Mouse (Mus musculus): ENCODE data around the gene Lrrc14b. TPM values are rescaled to one million over a fixed set of nuclear protein-coding genes. Genes with fewer than 3 reads are reported as not detected.
A peak's percentile ranks its signal among the peaks of the same experiment; 100 is the strongest.

Lrrc14b gene
- polyA plus RNA-seq, 1 experiment, result 0.06 TPM

- peak within 1 kb of the TSS; percentile 87 for H3K27ac ChIP-seq (ENCODE audit: control insufficient read depth, insufficient read depth, low read depth, low read length)
Observed at GRCm38 (mm10) chr13:74317170-74317849, 46.5 kb downstream of the Lrrc14b start, which contains the start of gene Pdcd6. Pdcd6 (minus strand) TSS chr13:74317580.

GRCm38 (mm10) chr13:74316789-74317169, 47.0 kb downstream of the Lrrc14b start:
- H3K4me3 ChIP-seq (ENCODE audit: control insufficient read depth, low read depth, low read length), result peak overlapping the region; percentile 94
- H3K27ac ChIP-seq (ENCODE audit: control insufficient read depth, insufficient read depth, low read depth, low read length), result peak overlapping the region; percentile 87
- no peaks in the 10 kb centered on the region for H3K4me1 ChIP-seq (ENCODE audit: control insufficient read depth, insufficient read depth, low read length)
- H3K36me3 ChIP-seq (ENCODE audit: control insufficient read depth, insufficient read depth, low read length), result no peaks in the 10 kb centered on the region
- TF ChIP-seq CTCF (IDR thresholded peaks at IDR 0.05; ENCODE audit: control insufficient read depth, insufficient read depth, insufficient replicate concordance, low read depth, low read length) (no peak), POLR2A (IDR thresholded peaks at IDR 0.05; ENCODE audit: control insufficient read depth, low read depth, low read length) (no peak)
- H3K27me3 ChIP-seq (ENCODE audit: control insufficient read depth, insufficient read depth, low read length), result no peaks in the 10 kb centered on the region

More at GRCm38 (mm10) chr13:74317170-74317849, 46.5 kb downstream of the Lrrc14b start, which contains the start of gene Pdcd6:
- Histone ChIP-seq H3K4me1 (ENCODE audit: control insufficient read depth, insufficient read depth, low read length) (no peaks in the 10 kb centered on the region), H3K36me3 (ENCODE audit: control insufficient read depth, insufficient read depth, low read length) (no peaks in the 10 kb centered on the region), H3K27me3 (ENCODE audit: control insufficient read depth, insufficient read depth, low read length) (no peaks in the 10 kb centered on the region), H3K4me3 (ENCODE audit: control insufficient read depth, low read depth, low read length) (peak within 1 kb of the TSS; percentile 94)
- no peak for TF ChIP-seq CTCF (IDR thresholded peaks at IDR 0.05; ENCODE audit: control insufficient read depth, insufficient read depth, insufficient replicate concordance, low read depth, low read length)
- peak; percentile 94; the same call in 1 of the 2 replicates for TF ChIP-seq POLR2A (IDR thresholded peaks at IDR 0.05; ENCODE audit: control insufficient read depth, low read depth, low read length)

- no peaks in the 10 kb centered on the region for H3K4me1 ChIP-seq (ENCODE audit: control insufficient read depth, insufficient read depth, low read length)
- H3K4me3 ChIP-seq (ENCODE audit: control insufficient read depth, low read depth, low read length), result peak overlapping the region; percentile 94
- TF ChIP-seq CTCF (IDR thresholded peaks at IDR 0.05; ENCODE audit: control insufficient read depth, insufficient read depth, insufficient replicate concordance, low read depth, low read length) (no peak), POLR2A (IDR thresholded peaks at IDR 0.05; ENCODE audit: control insufficient read depth, low read depth, low read length) (no peak)
- H3K27me3 ChIP-seq (ENCODE audit: control insufficient read depth, insufficient read depth, low read length), result no peaks in the 10 kb centered on the region
- no peaks in the 10 kb centered on the region; the same call in 1 of the 2 replicates for H3K36me3 ChIP-seq (ENCODE audit: control insufficient read depth, insufficient read depth, low read length)
- peak overlapping the region; percentile 87 for H3K27ac ChIP-seq (ENCODE audit: control insufficient read depth, insufficient read depth, low read depth, low read length)
Observed at GRCm38 (mm10) chr13:74316386-74316785, 47.4 kb downstream of the Lrrc14b start.

GRCm38 (mm10) chr13:74314616-74315015, 49.2 kb downstream of the Lrrc14b start:
- TF ChIP-seq POLR2A (IDR thresholded peaks at IDR 0.05; ENCODE audit: control insufficient read depth, low read depth, low read length) (no peak), CTCF (IDR thresholded peaks at IDR 0.05; ENCODE audit: control insufficient read depth, insufficient read depth, insufficient replicate concordance, low read depth, low read length) (no peak)
- Histone ChIP-seq H3K4me3 (ENCODE audit: control insufficient read depth, low read depth, low read length) (no peak overlapping the region), H3K4me1 (ENCODE audit: control insufficient read depth, insufficient read depth, low read length) (no peaks in the 10 kb centered on the region), H3K27me3 (ENCODE audit: control insufficient read depth, insufficient read depth, low read length) (no peaks in the 10 kb centered on the region), H3K27ac (ENCODE audit: control insufficient read depth, insufficient read depth, low read depth, low read length) (no peak overlapping the region), H3K36me3 (ENCODE audit: control insufficient read depth, insufficient read depth, low read length) (no peaks in the 10 kb centered on the region; the same call in 1 of the 2 replicates)

Other genes with a start within 250 kb of the Lrrc14b start
- 1.0 and 1.9 TPM in 2 replicates for gene Slc9a3, start 242.5 kb downstream of the Lrrc14b start, polyA plus RNA-seq (2012; rRNA removed)
- gene Exoc3, start 155.3 kb downstream of the Lrrc14b start, polyA plus RNA-seq (2012; rRNA removed), result 28.4 and 34.2 TPM in 2 replicates
- 0.07 and 0.46 TPM in 2 replicates for gene Ahrr, start 71.7 kb downstream of the Lrrc14b start, polyA plus RNA-seq (2012; rRNA removed)
- 37.6 and 40.7 TPM in 2 replicates for gene Pdcd6, start 46.4 kb downstream of the Lrrc14b start, polyA plus RNA-seq (2012; rRNA removed)
- 68.3 and 83.1 TPM in 2 replicates for gene Sdha, start 13.7 kb downstream of the Lrrc14b start, polyA plus RNA-seq (2012; rRNA removed)
- gene Ccdc127, start 13.7 kb downstream of the Lrrc14b start, polyA plus RNA-seq (2012; rRNA removed), result 4.7 and 5.2 TPM in 2 replicates
- 2.2 and 2.3 TPM in 2 replicates for gene Zfp72, start 26.8 kb upstream of the Lrrc14b start, polyA plus RNA-seq (2012; rRNA removed)
- 1.8 and 2.9 TPM in 2 replicates for gene Ftl1-ps1, start 35.7 kb upstream of the Lrrc14b start, polyA plus RNA-seq (2012; rRNA removed)
- gene Zfp825, start 130.0 kb upstream of the Lrrc14b start, polyA plus RNA-seq (2012; rRNA removed), result 0.35 and 0.52 TPM in 2 replicates

All from testis, adult 2 months (tissue).